Mouse (Mus musculus): ENCODE measurements around the gene Vps50.
A peak's percentile ranks its signal among the peaks of the same experiment; 100 is the strongest.
"Not testable (repeated sequence)": the region's sequence is repeated elsewhere in the genome, so short reads cannot be mapped to it uniquely, and the experiment has no call there.

Gene Vps50

GRCm38 (mm10) chr6:3498162-3498848, at the start of gene Vps50, which contains the start of gene Hepacam2:
Vps50 (plus strand) TSS chr6:3498382.
Hepacam2 (minus strand) TSS chr6:3498298.
- peak; percentile 94 for DNase-seq

GRCm38 (mm10) chr6:3454421-3454820, 43.8 kb upstream of the Vps50 start:
- no peak for DNase-seq

- peak; percentile 2 for DNase-seq
Observed at GRCm38 (mm10) chr6:3455944-3456536, 42.1 kb upstream of the Vps50 start.

- no peak for DNase-seq
Observed at GRCm38 (mm10) chr6:3463026-3463425, 35.2 kb upstream of the Vps50 start.

- DNase-seq: no peak
Observed at GRCm38 (mm10) chr6:3463594-3463993, 34.6 kb upstream of the Vps50 start.

- DNase-seq: no peak
Observed at GRCm38 (mm10) chr6:3468627-3469026, 29.6 kb upstream of the Vps50 start.

- DNase-seq: no peak
Observed at GRCm38 (mm10) chr6:3470706-3471105, 27.5 kb upstream of the Vps50 start.

- no peak for DNase-seq
Observed at GRCm38 (mm10) chr6:3476299-3476698, 21.9 kb upstream of the Vps50 start.

GRCm38 (mm10) chr6:3479853-3480252, 18.3 kb upstream of the Vps50 start:
- DNase-seq: no peak

GRCm38 (mm10) chr6:3481705-3482104, 16.5 kb upstream of the Vps50 start:
- no peak for DNase-seq

GRCm38 (mm10) chr6:3485133-3485532, 13.0 kb upstream of the Vps50 start:
- DNase-seq: no peak

- no peak for DNase-seq
Observed at GRCm38 (mm10) chr6:3487355-3487754, 10.8 kb upstream of the Vps50 start.

GRCm38 (mm10) chr6:3494285-3494684, 3.9 kb upstream of the Vps50 start:
- DNase-seq: no peak

- peak; percentile 85 for DNase-seq
Observed at GRCm38 (mm10) chr6:3496210-3496609, 2.0 kb upstream of the Vps50 start.

GRCm38 (mm10) chr6:3500286-3500685, 2.1 kb downstream of the Vps50 start:
- no peak for DNase-seq

- DNase-seq: no peak
Observed at GRCm38 (mm10) chr6:3505289-3505688, 7.1 kb downstream of the Vps50 start.

GRCm38 (mm10) chr6:3507078-3507477, 8.9 kb downstream of the Vps50 start:
- DNase-seq: no peak

- not testable (repeated sequence) for DNase-seq
Observed at GRCm38 (mm10) chr6:3508151-3508550, 10.0 kb downstream of the Vps50 start.

- peak; percentile 52 for DNase-seq
Observed at GRCm38 (mm10) chr6:3509782-3510181, 11.6 kb downstream of the Vps50 start.

GRCm38 (mm10) chr6:3511116-3511515, 12.9 kb downstream of the Vps50 start:
- DNase-seq: peak; percentile 5

- peak; percentile 43 for DNase-seq
Observed at GRCm38 (mm10) chr6:3511612-3512011, 13.4 kb downstream of the Vps50 start.

- peak; percentile 20 for DNase-seq
Observed at GRCm38 (mm10) chr6:3512611-3513010, 14.4 kb downstream of the Vps50 start.

GRCm38 (mm10) chr6:3528198-3528597, 30.0 kb downstream of the Vps50 start:
- no peak for DNase-seq

GRCm38 (mm10) chr6:3531445-3531844, 33.3 kb downstream of the Vps50 start:
- peak; percentile 20 for DNase-seq

GRCm38 (mm10) chr6:3536048-3536447, 37.9 kb downstream of the Vps50 start:
- DNase-seq: no peak
